Mouse (Mus musculus) forebrain, embryonic 12.5 days (tissue): ENCODE results near the gene Cenpx. TPM values are rescaled to one million over a fixed set of nuclear protein-coding genes. Genes with fewer than 3 reads are reported as not detected.
A peak's percentile ranks its signal among the peaks of the same experiment; 100 is the strongest.

Experiments
- ATAC-seq: fragments of 200-750 bp; cut with Nextera tagmentation; 2 replicates; pipeline ENCODE4 v1.8.0; 2017; ENCODE audit warnings: moderate TSS enrichment; ENCODE audit not compliant: low FRiP score
- H3K27ac ChIP-seq: fragments of 300-500 bp; sonication (generic); 2 replicates; pipeline ENCODE4 v1.5.1; 2016; ENCODE audit warnings: mild to moderate bottlenecking
- H3K27me3 ChIP-seq: fragments of 300-500 bp; sonication (generic); 2 replicates; pipeline ENCODE4 v1.6.1; 2016; ENCODE audit warnings: mild to moderate bottlenecking
- H3K36me3 ChIP-seq: fragments of 300-500 bp; sonication (generic); replicated peaks from 2 replicates; pipeline ENCODE4 v1.6.1; 2016; ENCODE audit warnings: mild to moderate bottlenecking
- H3K4me1 ChIP-seq: fragments of 300-500 bp; sonication (generic); 2 replicates; pipeline ENCODE4 v1.6.1; 2016
- H3K4me2 ChIP-seq: fragments of 300-500 bp; sonication (generic); 2 replicates; pipeline ENCODE4 v1.6.1; 2016; ENCODE audit warnings: mild to moderate bottlenecking, moderate library complexity
- H3K4me3 ChIP-seq: fragments of 300-500 bp; sonication (generic); replicated peaks from 2 replicates; pipeline ENCODE4 v1.5.1; 2016; ENCODE audit warnings: mild to moderate bottlenecking
- H3K9ac ChIP-seq: fragments of 300-500 bp; sonication (generic); 2 replicates; pipeline ENCODE4 v1.6.1; 2016; ENCODE audit warnings: mild to moderate bottlenecking
- H3K9me3 ChIP-seq: fragments of 300-500 bp; sonication (generic); 2 replicates; pipeline ENCODE4 v1.6.1; 2016
- WGBS: fragments of 180-500 bp; shearing (Covaris S2); methylation state at CpG from one replicate; pipeline ENCODE4 v1.1.7; 2016; 5-methylcytosine and 5-hydroxymethylcytosine counted together
- polyA plus RNA-seq: library from polyadenylated mRNA; unstranded; fragments of >200 nt; fragmentation: Nextera tagmentation; extraction: Ambion mirVana; gene quantifications from 2 replicates; pipeline ENCODE4 v1.2.1, GENCODE M21; 2016

Cenpx gene
- polyA plus RNA-seq, 1 experiment from 2014 or later = 127 TPM

DNA sequence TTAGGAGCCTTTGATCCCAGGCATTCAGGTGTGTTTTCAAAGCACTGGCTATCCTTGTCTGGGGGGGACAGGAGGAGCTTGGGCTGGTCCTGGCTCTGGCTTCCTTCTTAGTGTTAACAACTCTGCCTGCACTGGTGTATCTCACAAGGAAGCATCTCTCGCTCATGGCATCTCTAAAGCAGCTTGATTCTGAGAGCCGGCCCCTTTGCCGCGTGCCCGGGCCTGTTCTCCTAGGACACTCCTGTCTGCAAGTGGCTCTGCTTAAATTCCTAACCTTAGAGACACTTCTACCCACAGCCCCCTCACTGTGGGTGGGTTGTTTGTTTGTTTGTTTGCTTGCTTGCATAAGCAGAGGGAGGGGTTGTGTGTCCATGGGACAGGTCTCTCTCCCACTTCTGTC lies 5.6 kb downstream of the Cenpx start:
- H3K4me2 ChIP-seq = no peak overlapping the region
- H3K9ac ChIP-seq = 0 out of 2 replicates have a peak overlapping the region, but pooled peaks have one; percentile 47
- no peak overlapping the region for H3K4me3 ChIP-seq
- no peaks in the 10 kb centered on the region for H3K9me3 ChIP-seq
- 0 out of 2 replicates have a peak, but pooled peaks cover 8% of the 10 kb centered on the region for H3K27me3 ChIP-seq
- ATAC-seq = no peak
- WGBS = 56% methylated on average over 5 of the region's 5 CpGs
- H3K36me3 ChIP-seq = peaks cover 44% of the 10 kb centered on the region
- H3K27ac ChIP-seq = peak overlapping the region; percentile 68; the same call in 1 of the 2 replicates
- peaks cover 59% of the 10 kb centered on the region for H3K4me1 ChIP-seq

DNA sequence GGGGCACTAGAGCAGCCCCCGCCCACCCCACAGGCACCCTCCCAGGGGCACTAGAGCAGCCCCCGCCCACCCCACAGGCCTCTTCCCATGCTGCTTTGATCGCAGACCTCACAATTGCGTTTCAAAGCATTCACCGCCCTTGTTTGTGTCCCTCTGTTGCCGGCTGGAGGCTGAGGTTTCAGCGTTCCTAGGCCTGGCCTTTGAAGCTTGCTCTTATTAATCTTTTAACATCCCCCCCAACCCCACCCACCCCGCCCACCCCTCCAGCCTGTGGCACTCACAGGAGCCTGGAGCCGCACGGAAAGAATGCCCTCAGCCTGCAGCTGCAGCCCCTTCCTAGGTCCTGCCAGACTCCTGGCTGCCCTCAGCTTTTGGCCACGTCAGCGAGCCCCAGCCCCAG lies 6.3 kb downstream of the Cenpx start:
- H3K4me1 ChIP-seq = peaks cover 52% of the 10 kb centered on the region
- peak overlapping the region; percentile 10 for H3K4me2 ChIP-seq

DNA sequence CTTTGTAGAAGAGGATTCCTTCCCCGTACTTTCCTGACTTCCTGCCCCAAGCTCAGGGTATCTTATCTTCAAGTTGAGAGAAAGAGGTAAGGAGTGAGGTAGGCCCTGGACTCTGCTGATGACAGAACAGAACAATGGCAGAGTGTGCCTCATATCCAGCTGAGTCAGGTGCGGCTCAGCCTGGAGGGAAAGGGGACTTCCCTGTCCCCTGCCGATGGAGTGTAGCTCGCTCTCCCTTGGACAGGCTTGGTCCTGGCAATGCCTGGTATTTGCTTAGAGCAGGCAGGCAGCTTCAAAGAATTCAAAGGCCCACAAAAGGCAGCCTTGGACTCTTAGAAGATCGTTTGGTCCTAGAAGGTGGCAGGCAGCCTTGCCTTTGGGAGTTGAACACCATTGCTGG lies 7.4 kb downstream of the Cenpx start:
- H3K27me3 ChIP-seq = 0 out of 2 replicates have a peak, but pooled peaks cover 8% of the 10 kb centered on the region
- 65% methylated on average over 5 of the region's 5 CpGs for WGBS
- peaks cover 48% of the 10 kb centered on the region for H3K4me1 ChIP-seq
- H3K4me3 ChIP-seq = no peak overlapping the region
- no peaks in the 10 kb centered on the region for H3K9me3 ChIP-seq
- no peak for ATAC-seq
- H3K4me2 ChIP-seq = no peak overlapping the region
- H3K9ac ChIP-seq = no peak overlapping the region
- peaks cover 53% of the 10 kb centered on the region for H3K36me3 ChIP-seq
- no peak overlapping the region for H3K27ac ChIP-seq

More for the DNA sequence above, 6.3 kb downstream of the Cenpx start:
- H3K4me3 ChIP-seq = no peak overlapping the region
- 1% methylated on average over 11 of the region's 12 CpGs for WGBS
- no peaks in the 10 kb centered on the region for H3K9me3 ChIP-seq
- peaks cover 48% of the 10 kb centered on the region for H3K36me3 ChIP-seq
- H3K9ac ChIP-seq = peak overlapping the region; percentile 47
- H3K27ac ChIP-seq = peak overlapping the region; percentile 68
- H3K27me3 ChIP-seq = 0 out of 2 replicates have a peak, but pooled peaks cover 8% of the 10 kb centered on the region
- ATAC-seq = no peak

DNA sequence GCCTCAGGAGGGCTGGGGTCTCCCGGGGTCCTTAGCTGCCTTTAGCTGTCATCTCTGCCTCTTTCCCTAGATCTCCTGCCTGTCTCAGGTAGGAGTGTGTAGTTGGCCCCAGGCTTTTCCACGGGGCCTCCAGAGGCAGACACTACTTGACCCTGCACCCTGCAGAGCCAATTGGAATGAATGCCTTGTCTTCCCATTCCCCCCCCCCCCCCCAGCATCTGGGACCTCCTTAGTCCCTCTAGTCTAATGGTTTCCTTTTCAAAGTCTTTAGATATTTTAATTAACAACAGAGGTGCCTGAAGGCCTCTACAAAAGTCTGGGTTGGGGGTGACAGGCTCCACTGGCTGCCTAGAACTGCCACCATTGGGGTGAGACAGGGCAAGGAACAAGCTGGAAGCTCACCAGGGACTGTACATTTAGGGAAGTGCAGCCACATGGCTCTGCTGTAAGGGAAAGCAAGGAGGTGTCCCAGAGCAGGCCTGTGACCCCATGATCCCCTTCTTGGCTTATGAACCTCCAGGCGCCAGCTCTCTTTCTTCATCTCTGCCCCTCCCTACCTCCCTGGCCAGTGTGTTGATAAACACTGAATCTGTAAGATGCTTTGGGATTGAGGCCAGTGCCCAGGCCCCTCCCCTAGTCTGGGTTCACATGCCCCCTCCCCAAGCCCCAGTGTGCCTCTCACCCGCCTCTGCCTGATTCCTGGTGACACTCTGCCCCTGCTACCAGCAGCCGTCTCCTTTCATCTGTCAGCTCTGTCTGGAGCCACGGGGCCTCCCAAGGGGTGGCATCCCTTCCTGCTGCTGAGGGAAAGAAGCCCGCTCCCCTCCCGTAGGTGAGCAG lies 8.8 kb downstream of the Cenpx start:
- Histone ChIP-seq H3K36me3 (peaks cover 53% of the 10 kb centered on the region), H3K4me2 (no peak overlapping the region), H3K9me3 (no peaks in the 10 kb centered on the region), H3K9ac (peak overlapping the region; percentile 44; the same call in 1 of the 2 replicates), H3K27me3 (0 out of 2 replicates have a peak, but pooled peaks cover 8% of the 10 kb centered on the region), H3K4me3 (no peak overlapping the region), H3K27ac (peak overlapping the region; percentile 2; the same call in 1 of the 2 replicates), H3K4me1 (peaks cover 48% of the 10 kb centered on the region)
- no peak for ATAC-seq
- 21% methylated on average over 8 of the region's 8 CpGs for WGBS

DNA sequence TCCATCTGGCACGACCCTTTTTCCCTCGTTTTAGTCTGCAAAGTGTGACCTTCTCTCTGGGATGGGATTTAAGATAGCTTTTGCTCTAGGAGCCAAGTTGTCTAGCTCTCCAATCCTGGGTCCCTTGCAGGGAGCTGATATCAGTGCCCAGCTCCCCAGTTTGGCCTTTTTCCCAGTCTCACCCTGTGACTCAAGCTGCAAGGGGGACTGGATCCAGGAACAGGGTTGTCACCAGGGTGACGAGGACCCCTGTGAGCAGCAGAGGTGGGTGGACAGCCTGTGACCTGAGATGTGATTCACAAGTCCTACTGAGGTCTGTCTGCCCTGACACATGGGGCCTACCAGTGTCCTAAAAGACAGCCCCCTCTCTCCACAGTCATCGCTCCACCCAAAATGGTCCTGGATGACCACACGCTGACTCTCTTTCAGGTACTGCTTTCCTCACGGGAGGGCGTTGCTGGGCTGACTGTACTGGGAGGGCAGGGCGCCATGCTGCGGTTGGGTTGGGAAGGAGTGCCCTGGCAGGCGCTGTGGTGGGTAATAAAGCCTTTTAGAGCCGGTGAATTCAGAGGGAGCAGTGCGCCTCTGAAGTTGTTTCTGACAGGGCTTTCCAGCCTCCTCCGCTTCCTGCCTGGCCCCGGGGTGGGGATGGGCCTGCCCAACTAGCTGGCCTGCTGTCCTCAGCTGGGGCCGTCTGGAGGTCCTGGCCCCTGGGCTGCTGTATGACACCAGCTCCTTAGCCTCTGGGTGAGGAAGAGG lies 9.7 kb downstream of the Cenpx start:
- 50% methylated on average over 15 of the region's 15 CpGs for WGBS
- no peak overlapping the region for H3K4me2 ChIP-seq
- 0 out of 2 replicates have a peak, but pooled peaks cover 8% of the 10 kb centered on the region for H3K27me3 ChIP-seq
- H3K4me3 ChIP-seq = no peak overlapping the region
- no peak for ATAC-seq
- peak overlapping the region; percentile 2; the same call in 1 of the 2 replicates for H3K27ac ChIP-seq
- H3K9me3 ChIP-seq = no peaks in the 10 kb centered on the region
- peak overlapping the region; percentile 44; the same call in 1 of the 2 replicates for H3K9ac ChIP-seq
- H3K36me3 ChIP-seq = peaks cover 52% of the 10 kb centered on the region
- H3K4me1 ChIP-seq = peaks cover 48% of the 10 kb centered on the region

DNA sequence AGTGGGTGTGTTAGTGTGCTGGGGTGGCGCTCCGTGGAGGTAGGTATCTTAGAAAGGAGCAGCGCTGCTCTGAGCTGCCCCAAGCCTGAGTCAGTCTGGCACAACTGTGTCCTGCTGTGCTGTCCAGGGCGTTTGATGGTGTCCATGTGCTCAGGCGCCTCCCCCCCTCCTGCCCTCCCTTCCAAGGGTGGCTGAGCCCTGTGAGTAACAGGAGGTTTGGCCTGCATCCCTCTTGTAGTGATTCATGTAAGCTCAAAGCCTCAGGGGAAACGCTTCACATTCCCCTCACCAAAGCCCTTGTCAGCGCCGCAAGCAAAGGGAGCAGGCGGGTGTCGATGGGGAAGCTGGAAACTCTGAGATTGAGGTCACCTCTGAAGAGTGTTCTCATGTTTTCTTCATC lies 15.8 kb downstream of the Cenpx start:
- ATAC-seq = no peak
- H3K4me2 ChIP-seq = no peak overlapping the region
- H3K36me3 ChIP-seq = peaks cover 59% of the 10 kb centered on the region
- peak overlapping the region; percentile 36; the same call in 1 of the 2 replicates for H3K9ac ChIP-seq
- peaks cover 15% of the 10 kb centered on the region for H3K4me1 ChIP-seq
- H3K9me3 ChIP-seq = no peaks in the 10 kb centered on the region
- no peak overlapping the region for H3K4me3 ChIP-seq
- H3K27ac ChIP-seq = no peak overlapping the region
- WGBS = 77% methylated on average over 10 of the region's 10 CpGs
- no peaks in the 10 kb centered on the region for H3K27me3 ChIP-seq

DNA sequence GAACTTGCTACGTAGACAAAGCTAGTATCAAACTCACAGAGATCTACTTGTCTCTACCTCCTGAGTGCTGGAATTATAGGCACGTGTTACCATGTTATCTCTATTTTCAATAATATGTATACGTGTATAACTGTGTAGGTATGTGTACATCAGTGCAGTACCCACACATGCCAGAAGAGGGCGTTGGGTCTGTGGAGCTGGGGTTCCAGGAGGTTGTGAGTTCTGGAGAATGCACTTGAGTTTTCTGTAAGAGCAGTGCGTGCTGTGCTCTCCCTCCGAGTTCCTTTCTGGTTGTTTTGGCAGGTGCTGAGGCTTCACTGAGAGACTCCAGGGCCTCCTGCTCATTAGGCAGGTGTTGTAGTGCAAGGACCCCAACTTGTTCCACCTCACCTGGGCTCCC lies 17.0 kb downstream of the Cenpx start:
- Histone ChIP-seq H3K4me1 (peaks cover 15% of the 10 kb centered on the region), H3K9ac (no peak overlapping the region), H3K9me3 (no peaks in the 10 kb centered on the region), H3K4me3 (no peak overlapping the region), H3K27ac (no peak overlapping the region), H3K4me2 (no peak overlapping the region), H3K36me3 (peaks cover 55% of the 10 kb centered on the region), H3K27me3 (no peaks in the 10 kb centered on the region)
- no peak for ATAC-seq
- 91% methylated on average over 6 of the region's 6 CpGs for WGBS

DNA sequence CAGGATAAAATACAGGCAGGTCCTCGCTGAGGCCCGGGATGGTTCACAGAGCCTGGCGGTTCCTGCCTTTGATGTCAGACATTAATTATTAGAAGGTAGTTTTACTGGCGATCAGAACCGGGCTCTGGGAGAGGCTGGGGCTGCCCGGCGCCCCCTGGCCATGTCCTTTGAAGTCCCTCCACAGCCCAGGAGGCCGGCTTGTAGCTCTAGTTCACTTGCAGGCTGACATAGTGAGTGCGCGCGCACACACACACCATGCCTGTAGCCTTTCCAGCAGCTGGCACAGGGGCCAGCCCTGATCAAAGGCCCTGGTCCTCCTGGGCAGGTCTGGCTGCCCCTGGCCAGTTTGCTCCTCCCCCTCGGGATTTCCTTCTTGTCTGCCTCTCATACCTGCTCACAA lies 17.9 kb downstream of the Cenpx start:
- no peaks in the 10 kb centered on the region for H3K9me3 ChIP-seq
- no peak overlapping the region for H3K4me3 ChIP-seq
- peak overlapping the region; percentile 43 for H3K27ac ChIP-seq
- H3K36me3 ChIP-seq = peaks cover 52% of the 10 kb centered on the region
- no peak overlapping the region for H3K9ac ChIP-seq
- ATAC-seq = peak; percentile 41; the same call in 1 of the 2 replicates
- no peak overlapping the region for H3K4me2 ChIP-seq
- no peaks in the 10 kb centered on the region for H3K27me3 ChIP-seq
- WGBS = 61% methylated on average over 12 of the region's 12 CpGs
- H3K4me1 ChIP-seq = peaks cover 15% of the 10 kb centered on the region

DNA sequence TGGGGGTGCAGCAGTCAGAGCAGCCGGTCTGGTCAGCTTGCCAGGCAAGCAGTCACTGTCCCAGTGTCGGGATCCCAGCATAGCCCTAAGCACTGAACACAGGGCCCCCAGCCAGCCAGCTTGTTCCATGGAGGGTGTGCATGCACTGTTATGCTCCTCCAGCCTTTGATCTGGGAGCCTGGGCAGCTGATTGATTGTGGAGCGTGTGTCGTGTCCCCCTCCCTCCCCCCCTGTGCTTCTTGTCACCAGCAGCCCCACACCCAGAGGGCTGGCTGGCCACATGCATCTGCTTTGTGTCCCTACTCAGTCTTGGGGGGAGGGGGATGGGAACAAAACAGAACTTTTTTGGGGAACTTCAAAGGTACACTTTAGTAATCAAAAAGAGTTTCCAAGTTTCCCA lies 18.4 kb downstream of the Cenpx start:
- H3K36me3 ChIP-seq = peaks cover 52% of the 10 kb centered on the region
- H3K4me2 ChIP-seq = no peak overlapping the region
- peaks cover 15% of the 10 kb centered on the region for H3K4me1 ChIP-seq
- 37% methylated on average over 4 of the region's 4 CpGs for WGBS
- H3K27ac ChIP-seq = peak overlapping the region; percentile 43
- ATAC-seq = 0 out of 2 replicates have a peak, but pooled peaks have one; percentile 30
- no peak overlapping the region for H3K9ac ChIP-seq
- H3K9me3 ChIP-seq = no peaks in the 10 kb centered on the region
- H3K27me3 ChIP-seq = no peaks in the 10 kb centered on the region
- no peak overlapping the region for H3K4me3 ChIP-seq

DNA sequence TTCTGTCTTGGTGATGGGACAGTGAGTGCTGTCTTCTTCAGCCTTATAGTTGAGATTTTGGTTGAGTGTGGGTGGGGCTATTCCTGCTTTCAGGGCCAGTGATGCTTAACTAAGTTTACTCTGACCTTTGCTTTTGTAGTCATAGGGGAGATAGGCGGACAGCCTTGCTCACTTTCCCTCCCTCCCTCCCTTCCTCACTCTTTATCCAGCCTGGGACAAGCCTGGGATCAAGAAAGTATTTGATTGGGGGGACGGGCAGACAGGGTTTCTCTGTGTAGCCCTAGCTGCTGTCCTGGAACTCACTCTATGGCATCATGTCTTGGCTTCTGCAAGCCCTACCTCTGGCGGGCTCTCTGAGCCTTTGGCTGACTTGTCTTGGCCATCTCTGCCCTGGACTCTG lies 20.1 kb downstream of the Cenpx start:
- Histone ChIP-seq H3K27me3 (no peaks in the 10 kb centered on the region), H3K4me3 (no peak overlapping the region), H3K4me2 (no peak overlapping the region), H3K9ac (no peak overlapping the region), H3K9me3 (no peaks in the 10 kb centered on the region), H3K4me1 (peaks cover 15% of the 10 kb centered on the region), H3K27ac (no peak overlapping the region), H3K36me3 (peaks cover 55% of the 10 kb centered on the region)
- ATAC-seq = no peak
- 59% methylated on average over 3 of the region's 3 CpGs for WGBS

DNA sequence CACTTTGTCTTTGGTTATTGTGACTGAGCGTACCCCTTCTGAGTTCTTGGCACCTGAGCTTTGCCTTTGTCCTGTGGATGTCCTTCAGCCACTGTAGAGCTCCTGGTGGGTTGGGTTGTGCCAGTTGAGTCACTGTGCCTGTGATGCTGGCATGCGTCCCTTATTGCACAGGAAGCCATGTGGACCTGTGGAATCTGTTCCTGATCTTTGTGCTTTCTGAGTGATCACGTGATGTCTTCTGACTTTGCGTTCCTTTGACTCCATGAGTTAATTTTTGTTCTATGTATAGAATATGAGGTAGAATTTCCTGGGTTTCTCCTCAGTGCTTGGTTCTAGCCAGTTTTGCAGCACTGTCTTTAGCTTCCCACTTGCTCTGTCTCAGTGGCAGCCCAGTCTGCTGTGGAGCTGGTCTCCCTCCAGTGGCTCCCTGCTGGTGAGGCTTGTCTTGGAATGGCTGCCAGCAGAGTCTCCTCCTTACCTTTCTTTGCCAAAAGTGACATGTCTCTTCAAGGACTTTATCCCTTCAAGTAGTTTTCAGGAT lies 21.0 kb downstream of the Cenpx start:
- over 99% methylated on average over 4 of the region's 4 CpGs for WGBS
- ATAC-seq = no peak
- Histone ChIP-seq H3K4me1 (peaks cover 15% of the 10 kb centered on the region), H3K27ac (no peak overlapping the region), H3K9ac (no peak overlapping the region), H3K27me3 (no peaks in the 10 kb centered on the region), H3K4me2 (no peak overlapping the region), H3K4me3 (no peak overlapping the region), H3K36me3 (peaks cover 63% of the 10 kb centered on the region), H3K9me3 (no peaks in the 10 kb centered on the region)

DNA sequence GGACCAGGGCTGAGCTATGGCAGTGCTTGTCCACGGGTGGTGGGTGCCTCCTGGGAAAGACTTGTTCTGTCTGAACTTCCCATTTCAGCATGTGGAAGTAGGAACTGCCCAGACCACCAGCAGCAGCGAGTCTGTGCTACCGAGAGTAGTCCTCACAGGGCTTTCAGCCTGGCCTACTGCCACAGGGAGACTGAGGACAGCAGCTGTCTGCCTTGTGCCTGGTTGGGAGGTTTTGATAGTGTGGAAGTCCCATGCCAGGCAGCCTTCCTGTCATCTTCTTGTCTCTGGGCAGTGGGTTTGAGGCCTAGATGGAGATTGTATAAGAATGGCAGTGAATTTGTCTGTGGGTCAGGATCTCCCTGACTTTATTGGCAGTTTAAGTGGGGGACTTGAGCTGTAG lies 24.2 kb downstream of the Cenpx start:
- no peak overlapping the region for H3K9ac ChIP-seq
- H3K4me2 ChIP-seq = no peak overlapping the region
- no peak for ATAC-seq
- H3K9me3 ChIP-seq = no peaks in the 10 kb centered on the region
- no peaks in the 10 kb centered on the region for H3K27me3 ChIP-seq
- peaks cover 64% of the 10 kb centered on the region for H3K36me3 ChIP-seq
- H3K4me3 ChIP-seq = no peak overlapping the region
- H3K27ac ChIP-seq = no peak overlapping the region
- no peaks in the 10 kb centered on the region for H3K4me1 ChIP-seq
- 94% methylated on average over 3 of the region's 3 CpGs for WGBS
